Mouse (Mus musculus) E14TG2a.4 (cell line): ENCODE data around the gene Med29.
A peak's percentile ranks its signal among the peaks of the same experiment; 100 is the strongest.

Experiments used
- H3K27me3 ChIP-seq: 2 replicates; pipeline ENCODE4 v1.6.1; 2014; ENCODE audit warnings: low read length, control low read depth; ENCODE audit not compliant: insufficient read depth
- H3K36me3 ChIP-seq: 2 replicates; pipeline ENCODE4 v1.6.1; 2014; ENCODE audit warnings: low read length, control low read depth; ENCODE audit not compliant: insufficient read depth
- H3K4me1 ChIP-seq: replicated peaks from 2 replicates; pipeline ENCODE4 v1.6.1; 2014; ENCODE audit warnings: low read depth, low read length, control low read depth
- H3K4me3 ChIP-seq: replicated peaks from 2 replicates; pipeline ENCODE4 v1.5.1; 2014; ENCODE audit warnings: mild to moderate bottlenecking, low read length
- H3K9me3 ChIP-seq: 2 replicates; pipeline ENCODE4 v1.6.1; 2014; ENCODE audit warnings: low read length, control low read depth
- CTCF ChIP-seq: conservative IDR thresholded peaks from 2 replicates; pipeline ENCODE4 v1.5.1; 2014; ENCODE audit warnings: low read length
- NANOG ChIP-seq: IDR thresholded peaks from 2 replicates; pipeline ENCODE4 v1.6.1; 2014; ENCODE audit warnings: borderline replicate concordance, low read length, mixed read lengths
- POU5F1 ChIP-seq: IDR thresholded peaks from 2 replicates; pipeline ENCODE4 v1.6.1; 2014; ENCODE audit warnings: low read length, borderline replicate concordance

Med29 gene

GRCm38 (mm10) chr7:28386462-28386861, 6.0 kb downstream of the Med29 start:
- Histone ChIP-seq H3K4me3 (no peak overlapping the region), H3K9me3 (no peaks in the 10 kb centered on the region), H3K36me3 (peaks cover 72% of the 10 kb centered on the region), H3K27me3 (no peaks in the 10 kb centered on the region), H3K4me1 (peaks cover 76% of the 10 kb centered on the region)
- TF ChIP-seq POU5F1 (no peak), CTCF (peak; percentile 49)

- H3K4me1 ChIP-seq = peaks cover 76% of the 10 kb centered on the region
- no peaks in the 10 kb centered on the region for H3K9me3 ChIP-seq
- H3K36me3 ChIP-seq = peaks cover 70% of the 10 kb centered on the region
- no peak overlapping the region for H3K4me3 ChIP-seq
- TF ChIP-seq NANOG (no peak), CTCF (no peak), POU5F1 (no peak)
- no peaks in the 10 kb centered on the region for H3K27me3 ChIP-seq
These were observed 6.5 kb downstream of the Med29 start for GRCm38 (mm10) chr7:28386007-28386406.

- TF ChIP-seq POU5F1 (no peak), NANOG (no peak), CTCF (no peak)
- Histone ChIP-seq H3K27me3 (no peaks in the 10 kb centered on the region), H3K9me3 (no peaks in the 10 kb centered on the region), H3K4me3 (no peak overlapping the region), H3K4me1 (peaks cover 78% of the 10 kb centered on the region), H3K36me3 (peaks cover 62% of the 10 kb centered on the region)
These were observed 7.3 kb downstream of the Med29 start for GRCm38 (mm10) chr7:28385196-28385595.

GRCm38 (mm10) chr7:28384162-28384561, 8.3 kb downstream of the Med29 start:
- peaks cover 81% of the 10 kb centered on the region for H3K4me1 ChIP-seq
- H3K36me3 ChIP-seq = peaks cover 52% of the 10 kb centered on the region
- H3K27me3 ChIP-seq = no peaks in the 10 kb centered on the region
- TF ChIP-seq NANOG = no peak
- no peak for TF ChIP-seq POU5F1
- no peak for TF ChIP-seq CTCF
- no peak overlapping the region for H3K4me3 ChIP-seq
- no peaks in the 10 kb centered on the region for H3K9me3 ChIP-seq

- no peaks in the 10 kb centered on the region for H3K9me3 ChIP-seq
- H3K4me1 ChIP-seq = peaks cover 81% of the 10 kb centered on the region
- no peaks in the 10 kb centered on the region for H3K27me3 ChIP-seq
- H3K36me3 ChIP-seq = peaks cover 46% of the 10 kb centered on the region
- TF ChIP-seq POU5F1 = no peak
- no peak for TF ChIP-seq NANOG
- no peak for TF ChIP-seq CTCF
- H3K4me3 ChIP-seq = peak overlapping the region; percentile 33; the same call in 1 of the 2 replicates
These were observed 8.9 kb downstream of the Med29 start for GRCm38 (mm10) chr7:28383606-28384005.

GRCm38 (mm10) chr7:28382981-28383396, 9.5 kb downstream of the Med29 start:
- H3K9me3 ChIP-seq = no peaks in the 10 kb centered on the region
- TF ChIP-seq NANOG (no peak), POU5F1 (no peak), CTCF (no peak)

GRCm38 (mm10) chr7:28382347-28382951, 10.1 kb downstream of the Med29 start:
- H3K4me1 ChIP-seq = peaks cover 91% of the 10 kb centered on the region
- TF ChIP-seq CTCF (no peak), NANOG (no peak), POU5F1 (no peak)

More at GRCm38 (mm10) chr7:28382981-28383396, 9.5 kb downstream of the Med29 start:
- H3K4me1 ChIP-seq = peaks cover 87% of the 10 kb centered on the region
- H3K27me3 ChIP-seq = no peaks in the 10 kb centered on the region
- H3K4me3 ChIP-seq = peak overlapping the region; percentile 33
- H3K36me3 ChIP-seq = peaks cover 43% of the 10 kb centered on the region

GRCm38 (mm10) chr7:28381938-28382337, 10.6 kb downstream of the Med29 start:
- H3K27me3 ChIP-seq = no peaks in the 10 kb centered on the region
- peaks cover 43% of the 10 kb centered on the region for H3K36me3 ChIP-seq
- peak overlapping the region; percentile 89 for H3K4me3 ChIP-seq
- H3K9me3 ChIP-seq = no peaks in the 10 kb centered on the region
- no peak for TF ChIP-seq CTCF
- no peak for TF ChIP-seq NANOG
- TF ChIP-seq POU5F1 = no peak
- H3K4me1 ChIP-seq = peaks cover 93% of the 10 kb centered on the region

More at GRCm38 (mm10) chr7:28382347-28382951, 10.1 kb downstream of the Med29 start:
- Histone ChIP-seq H3K9me3 (no peaks in the 10 kb centered on the region), H3K27me3 (no peaks in the 10 kb centered on the region), H3K4me3 (peak overlapping the region; percentile 33), H3K36me3 (peaks cover 43% of the 10 kb centered on the region)

- H3K36me3 ChIP-seq = peaks cover 38% of the 10 kb centered on the region
- H3K27me3 ChIP-seq = no peaks in the 10 kb centered on the region
- H3K4me1 ChIP-seq = peaks cover 93% of the 10 kb centered on the region
- H3K4me3 ChIP-seq = peak overlapping the region; percentile 89
- TF ChIP-seq NANOG (no peak), POU5F1 (no peak), CTCF (no peak)
- no peaks in the 10 kb centered on the region for H3K9me3 ChIP-seq
These were observed 11.3 kb downstream of the Med29 start for GRCm38 (mm10) chr7:28381017-28381790.
